Mouse (Mus musculus) olfactory bulb, adult 2 months (tissue): ENCODE measurements at regions not wholly inside any gene's neighbourhood (a gene's known extent, or its start where the extent isn't known, plus 50 kb on each side); places are given as distances from the start of the nearest gene placed in this dataset.

Source experiments
- CTCF ChIP-seq: fragments of 200-500 bp; IDR thresholded peaks from 2 replicates; pipeline ENCODE4 v1.5.1; 2012; ENCODE audit warnings: low read depth, mild to moderate bottlenecking, low read length, moderate library complexity; ENCODE audit not compliant: insufficient read depth
- POLR2A ChIP-seq: fragments of 200-500 bp; IDR thresholded peaks from 2 replicates; pipeline ENCODE4 v1.6.1; 2012; ENCODE audit warnings: mild to moderate bottlenecking, low read depth, low read length, moderate library complexity; ENCODE audit not compliant: insufficient read depth

- TF ChIP-seq POLR2A (no peak), CTCF (no peak)
These were observed 56.8 kb upstream of the Cnih3 start for GRCm38 (mm10) chr1:181295651-181296050.
